Mouse (Mus musculus) heart, embryonic 16.5 days (tissue): ENCODE data around the gene Uaca. TPM values are rescaled to one million over a fixed set of nuclear protein-coding genes. Genes with fewer than 3 reads are reported as not detected.
A peak's percentile ranks its signal among the peaks of the same experiment; 100 is the strongest.
"Not testable (repeated sequence)": the region's sequence is repeated elsewhere in the genome, so short reads cannot be mapped to it uniquely, and the experiment has no call there.

Experiments used
- ATAC-seq: fragments of 200-750 bp; cut with Nextera tagmentation; replicated peaks from 2 replicates; pipeline ENCODE4 v1.8.0; 2017; ENCODE audit warnings: moderate number of reproducible peaks; ENCODE audit not compliant: insufficient read depth, low FRiP score; ENCODE audit errors: extremely low read depth
- H3K27ac ChIP-seq: fragments of 300-500 bp; sonication (generic); 2 replicates; pipeline ENCODE4 v1.5.1; 2014; ENCODE audit warnings: mild to moderate bottlenecking, low read length, control low read depth, moderate library complexity
- H3K27me3 ChIP-seq: fragments of 300-500 bp; sonication (generic); 2 replicates; pipeline ENCODE4 v1.6.1; 2014; ENCODE audit warnings: low read length, mixed read lengths; ENCODE audit not compliant: control insufficient read depth, insufficient read depth
- H3K36me3 ChIP-seq: fragments of 300-500 bp; sonication (generic); 2 replicates; pipeline ENCODE4 v1.6.1; 2014; ENCODE audit not compliant: control insufficient read depth, insufficient read depth
- H3K4me1 ChIP-seq: fragments of 300-500 bp; sonication (generic); 2 replicates; pipeline ENCODE4 v1.6.1; 2014; ENCODE audit warnings: low read length, mixed read lengths; ENCODE audit not compliant: control insufficient read depth, insufficient read depth
- H3K4me2 ChIP-seq: fragments of 300-500 bp; sonication (generic); 2 replicates; pipeline ENCODE4 v1.6.1; 2014; ENCODE audit warnings: low read depth, mild to moderate bottlenecking, control low read depth, low read length
- H3K4me3 ChIP-seq: fragments of 300-500 bp; sonication (generic); 2 replicates; pipeline ENCODE4 v1.5.1; 2014; ENCODE audit warnings: mild to moderate bottlenecking, control low read depth, low read length
- H3K9ac ChIP-seq: fragments of 300-500 bp; sonication (generic); 2 replicates; pipeline ENCODE4 v1.6.1; 2014; ENCODE audit warnings: low read length, control low read depth
- H3K9me3 ChIP-seq: fragments of 300-500 bp; sonication (generic); replicated peaks from 2 replicates; pipeline ENCODE4 v1.6.1; 2016; ENCODE audit warnings: low read length; ENCODE audit not compliant: control insufficient read depth
- WGBS: fragments of 180-500 bp; shearing (Covaris S2); extraction: QIAGEN DNeasy Blood & Tissue Kit; methylation state at CpG from one replicate; pipeline ENCODE4 v1.1.7; 2014; 5-methylcytosine and 5-hydroxymethylcytosine counted together
- polyA plus RNA-seq: library from polyadenylated mRNA; unstranded; fragments of >200 nt; fragmentation: Nextera tagmentation; extraction: Ambion mirVana; gene quantifications from 2 replicates; pipeline ENCODE4 v1.2.1, GENCODE M21; 2015

Uaca gene
- polyA plus RNA-seq, 1 experiment from 2014 or later = 29.6 TPM

GRCm38 (mm10) chr9:60800663-60801382, 6.5 kb downstream of the Uaca start:
- whole genome bisulfite sequencing = 73% methylated on average over 8 of the region's 8 CpGs
- Histone ChIP-seq H3K27me3 (no peaks in the 10 kb centered on the region), H3K9me3 (no peaks in the 10 kb centered on the region), H3K36me3 (no peaks in the 10 kb centered on the region), H3K4me3 (no peak overlapping the region), H3K9ac (no peak overlapping the region), H3K4me2 (no peak overlapping the region), H3K27ac (no peak overlapping the region), H3K4me1 (peaks cover 8% of the 10 kb centered on the region; the same call in 1 of the 2 replicates)
- no peak for ATAC-seq

GRCm38 (mm10) chr9:60801746-60802145, 7.4 kb downstream of the Uaca start:
- H3K27me3 ChIP-seq = no peaks in the 10 kb centered on the region
- no peaks in the 10 kb centered on the region for H3K9me3 ChIP-seq
- no peak overlapping the region for H3K9ac ChIP-seq
- H3K36me3 ChIP-seq = no peaks in the 10 kb centered on the region
- no peak overlapping the region for H3K27ac ChIP-seq
- H3K4me1 ChIP-seq = peaks cover 8% of the 10 kb centered on the region; the same call in 1 of the 2 replicates
- no peak overlapping the region for H3K4me2 ChIP-seq
- H3K4me3 ChIP-seq = no peak overlapping the region
- no peak for ATAC-seq
- 90% methylated on average over 1 of the region's 1 CpGs for WGBS

DNA sequence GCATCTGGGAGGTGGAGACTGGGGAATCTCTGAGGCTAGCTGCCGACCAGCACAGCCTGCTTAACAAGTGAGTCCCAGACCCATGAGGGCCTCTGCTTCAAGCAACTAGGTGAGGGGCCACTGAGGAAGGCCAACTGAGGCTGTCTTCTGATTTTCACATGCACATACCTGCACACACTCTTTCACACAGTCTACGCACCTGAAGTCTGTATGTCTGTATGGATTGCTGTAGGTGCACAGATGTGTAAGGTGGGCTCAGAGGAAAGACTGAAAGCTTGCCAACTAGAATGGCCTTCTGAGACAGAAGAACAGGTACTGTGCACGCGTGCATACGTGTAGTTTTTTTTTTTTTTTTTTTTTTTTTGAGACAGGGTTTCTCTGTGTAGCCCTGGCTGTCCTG, 8.0 kb downstream of the Uaca start:
- Histone ChIP-seq H3K27ac (no peak overlapping the region), H3K27me3 (no peaks in the 10 kb centered on the region), H3K4me1 (peaks cover 9% of the 10 kb centered on the region; the same call in 1 of the 2 replicates), H3K36me3 (no peaks in the 10 kb centered on the region), H3K9ac (no peak overlapping the region), H3K9me3 (no peaks in the 10 kb centered on the region), H3K4me3 (no peak overlapping the region), H3K4me2 (no peak overlapping the region)
- 98% methylated on average over 5 of the region's 5 CpGs for WGBS
- no peak for ATAC-seq

DNA sequence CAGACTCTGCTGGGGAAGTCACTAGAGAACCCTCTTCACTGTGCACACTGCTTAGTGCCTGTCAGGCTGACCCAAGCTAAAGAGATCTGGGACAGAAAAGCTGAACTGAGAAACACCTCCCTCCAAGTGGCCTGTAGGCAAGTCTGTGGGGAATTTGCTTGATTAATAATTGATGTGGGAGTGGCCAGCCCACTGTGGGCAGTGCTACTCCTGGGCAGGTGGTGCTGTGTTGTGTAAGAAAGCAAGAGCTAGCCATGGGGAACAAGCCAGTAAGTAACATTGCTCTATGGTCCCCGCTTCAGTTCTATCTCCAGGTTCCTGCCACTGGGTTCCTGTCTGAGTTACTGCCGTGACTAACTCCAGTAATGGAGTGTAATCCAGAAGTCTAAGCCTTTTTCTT, 11.7 kb downstream of the Uaca start:
- no peak overlapping the region for H3K4me3 ChIP-seq

DNA sequence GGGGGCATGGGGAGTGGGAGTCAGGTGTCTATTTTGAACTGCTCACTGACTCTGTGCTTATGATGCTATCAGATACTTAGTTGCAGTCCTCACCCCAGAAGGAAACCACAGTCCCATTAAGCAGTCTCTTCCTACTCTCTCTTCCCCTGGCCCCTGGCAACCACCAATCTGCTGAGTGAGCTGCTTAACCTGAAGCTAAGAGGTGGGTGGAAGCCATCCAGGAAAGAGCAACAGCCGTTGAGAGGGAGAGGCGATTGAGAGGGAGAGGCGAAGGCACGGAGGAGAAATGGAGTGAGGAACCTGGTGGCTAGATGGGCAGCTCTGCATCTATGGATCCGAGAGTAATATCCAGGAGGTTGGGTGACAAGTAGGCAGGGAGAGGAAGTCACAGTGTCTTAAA, 13.7 kb downstream of the Uaca start:
- ATAC-seq = no peak

More for the DNA sequence above, 11.7 kb downstream of the Uaca start:
- no peak for ATAC-seq
- H3K27me3 ChIP-seq = no peaks in the 10 kb centered on the region
- H3K27ac ChIP-seq = no peak overlapping the region
- no peak overlapping the region for H3K4me2 ChIP-seq
- no peaks in the 10 kb centered on the region for H3K36me3 ChIP-seq
- 96% methylated on average over 2 of the region's 2 CpGs for WGBS
- H3K4me1 ChIP-seq = peaks cover 9% of the 10 kb centered on the region; the same call in 1 of the 2 replicates
- H3K9ac ChIP-seq = no peak overlapping the region
- no peaks in the 10 kb centered on the region for H3K9me3 ChIP-seq

DNA sequence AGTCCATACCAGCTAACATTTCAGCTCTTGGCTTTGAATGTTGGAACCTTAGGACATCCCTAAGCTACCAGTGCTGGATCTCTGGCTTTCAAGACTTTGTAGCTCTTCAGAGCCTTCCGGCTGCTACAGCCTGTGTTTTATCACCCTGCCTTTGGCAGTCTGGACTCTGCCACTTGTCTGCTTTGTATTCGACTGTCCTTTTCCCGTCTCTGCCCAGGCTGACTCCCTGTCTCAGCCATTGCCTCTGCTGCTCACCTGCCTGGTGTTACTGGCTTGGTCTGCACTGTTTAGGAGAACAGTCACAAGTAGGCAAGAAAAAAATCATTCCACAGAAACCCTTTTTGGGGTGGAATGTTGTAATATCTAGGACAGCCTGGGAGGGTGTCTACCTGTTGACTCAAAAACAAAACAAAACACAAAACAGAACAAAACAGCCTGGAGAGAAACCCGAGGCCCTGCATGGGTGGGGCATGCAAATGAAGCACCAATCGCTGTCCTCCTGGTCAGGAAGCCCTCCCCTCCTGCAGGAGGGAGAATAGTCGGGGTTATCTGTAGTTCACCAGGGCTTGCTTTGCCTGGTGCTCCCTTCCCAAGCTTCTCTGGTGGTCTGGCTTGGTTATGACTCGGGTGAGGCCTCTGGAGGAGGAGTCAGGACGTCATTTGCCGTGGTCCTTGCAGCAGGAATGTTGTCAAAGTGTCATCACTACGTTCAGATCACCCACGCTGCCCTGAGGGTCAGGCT, 19.0 kb downstream of the Uaca start:
- Histone ChIP-seq H3K9me3 (no peaks in the 10 kb centered on the region), H3K27me3 (no peaks in the 10 kb centered on the region), H3K36me3 (no peaks in the 10 kb centered on the region), H3K4me1 (peaks cover 17% of the 10 kb centered on the region), H3K9ac (peak overlapping the region; percentile 24), H3K4me3 (peak overlapping the region; percentile 44), H3K4me2 (peak overlapping the region; percentile 68), H3K27ac (peak overlapping the region; percentile 76)
- 4% methylated on average over 11 of the region's 11 CpGs for WGBS
- ATAC-seq = peak; percentile 87

More for the DNA sequence above, 13.7 kb downstream of the Uaca start:
- Histone ChIP-seq H3K4me2 (no peak overlapping the region), H3K27ac (no peak overlapping the region), H3K9me3 (no peaks in the 10 kb centered on the region), H3K4me3 (no peak overlapping the region), H3K36me3 (no peaks in the 10 kb centered on the region), H3K27me3 (no peaks in the 10 kb centered on the region), H3K4me1 (peaks cover 9% of the 10 kb centered on the region), H3K9ac (no peak overlapping the region)
- WGBS = 74% methylated on average over 5 of the region's 5 CpGs

- ATAC-seq = no peak
- Histone ChIP-seq H3K4me1 (peaks cover 17% of the 10 kb centered on the region), H3K9me3 (no peaks in the 10 kb centered on the region), H3K27ac (no peak overlapping the region), H3K36me3 (no peaks in the 10 kb centered on the region), H3K9ac (no peak overlapping the region), H3K4me2 (no peak overlapping the region), H3K4me3 (no peak overlapping the region), H3K27me3 (no peaks in the 10 kb centered on the region)
- 89% methylated on average over 8 of the region's 8 CpGs for WGBS
Observed at GRCm38 (mm10) chr9:60815502-60815901, 21.2 kb downstream of the Uaca start.

- WGBS = 79% methylated on average over 5 of the region's 5 CpGs
- no peaks in the 10 kb centered on the region for H3K9me3 ChIP-seq
Observed at GRCm38 (mm10) chr9:60817585-60817984, 23.2 kb downstream of the Uaca start.

GRCm38 (mm10) chr9:60818582-60818981, 24.2 kb downstream of the Uaca start:
- not testable (repeated sequence) for H3K36me3 ChIP-seq, H3K4me3 ChIP-seq, H3K27me3 ChIP-seq, H3K9ac ChIP-seq, H3K27ac ChIP-seq, H3K4me2 ChIP-seq, H3K9me3 ChIP-seq, ATAC-seq, H3K4me1 ChIP-seq
- 49% methylated on average over 6 of the region's 8 CpGs for WGBS

More at GRCm38 (mm10) chr9:60817585-60817984, 23.2 kb downstream of the Uaca start:
- Histone ChIP-seq H3K27me3 (no peaks in the 10 kb centered on the region), H3K4me2 (no peak overlapping the region), H3K36me3 (no peaks in the 10 kb centered on the region), H3K9ac (no peak overlapping the region), H3K4me1 (peaks cover 17% of the 10 kb centered on the region), H3K27ac (no peak overlapping the region), H3K4me3 (no peak overlapping the region)
- ATAC-seq = no peak
